Mouse (Mus musculus) lung, adult 2 months (tissue): ENCODE measurements around the gene Il4i1. TPM values are rescaled to one million over a fixed set of nuclear protein-coding genes. Genes with fewer than 3 reads are reported as not detected.

Experiments
- DNase-seq: peaks from one replicate; pipeline ENCODE4 v3.0.0; 2022
- H3K4me1 ChIP-seq: fragments of 200-500 bp; 2 replicates; pipeline ENCODE4 v1.6.1; 2011; ENCODE audit warnings: low read length; ENCODE audit not compliant: control insufficient read depth, insufficient read depth
- H3K4me3 ChIP-seq: fragments of 200-500 bp; replicated peaks from 2 replicates; pipeline ENCODE3; 2011; ENCODE audit warnings: low read depth, mild to moderate bottlenecking, control low read depth, low read length; ENCODE audit errors: extremely low read depth
- CTCF ChIP-seq: fragments of 200-500 bp; IDR thresholded peaks from 2 replicates; pipeline ENCODE4 v1.5.1; 2011; ENCODE audit warnings: mild to moderate bottlenecking, low read length, control low read depth; ENCODE audit not compliant: insufficient read depth
- POLR2A ChIP-seq: fragments of 200-500 bp; IDR thresholded peaks from 2 replicates; pipeline ENCODE4 v1.6.1; 2011; ENCODE audit warnings: low read depth, mild to moderate bottlenecking, control low read depth, low read length, borderline replicate concordance; ENCODE audit errors: extremely low read depth
- WGBS: fragments of 180-500 bp; shearing (Covaris S2); methylation state at CpG from one replicate; pipeline ENCODE4 v1.1.7; 2018; 5-methylcytosine and 5-hydroxymethylcytosine counted together
- polyA plus RNA-seq: library from polyadenylated mRNA; depleted of rRNA; stranded (reverse); fragments of >200 nt; gene quantifications from 2 replicates; pipeline ENCODE4 v1.2.3, GENCODE M21; 2012; rRNA removed

The Il4i1 gene
- polyA plus RNA-seq, 1 experiment: 7.6 TPM

GRCm38 (mm10) chr7:44884637-44885036, 68.5 kb downstream of the Il4i1 start:
- H3K4me3 ChIP-seq: no peak overlapping the region
- no peak for TF ChIP-seq POLR2A
- TF ChIP-seq CTCF: no peak
- no peaks in the 10 kb centered on the region for H3K4me1 ChIP-seq
- DNase-seq: no peak
- 88% methylated on average over 5 of the region's 5 CpGs for WGBS

GRCm38 (mm10) chr7:44886964-44887363, 70.8 kb downstream of the Il4i1 start:
- no peak overlapping the region for H3K4me3 ChIP-seq
- peaks cover 6% of the 10 kb centered on the region; the same call in 1 of the 2 replicates for H3K4me1 ChIP-seq
- TF ChIP-seq CTCF: no peak
- TF ChIP-seq POLR2A: no peak
- DNase-seq: no peak
- 87% methylated on average over 7 of the region's 7 CpGs for WGBS

DNA sequence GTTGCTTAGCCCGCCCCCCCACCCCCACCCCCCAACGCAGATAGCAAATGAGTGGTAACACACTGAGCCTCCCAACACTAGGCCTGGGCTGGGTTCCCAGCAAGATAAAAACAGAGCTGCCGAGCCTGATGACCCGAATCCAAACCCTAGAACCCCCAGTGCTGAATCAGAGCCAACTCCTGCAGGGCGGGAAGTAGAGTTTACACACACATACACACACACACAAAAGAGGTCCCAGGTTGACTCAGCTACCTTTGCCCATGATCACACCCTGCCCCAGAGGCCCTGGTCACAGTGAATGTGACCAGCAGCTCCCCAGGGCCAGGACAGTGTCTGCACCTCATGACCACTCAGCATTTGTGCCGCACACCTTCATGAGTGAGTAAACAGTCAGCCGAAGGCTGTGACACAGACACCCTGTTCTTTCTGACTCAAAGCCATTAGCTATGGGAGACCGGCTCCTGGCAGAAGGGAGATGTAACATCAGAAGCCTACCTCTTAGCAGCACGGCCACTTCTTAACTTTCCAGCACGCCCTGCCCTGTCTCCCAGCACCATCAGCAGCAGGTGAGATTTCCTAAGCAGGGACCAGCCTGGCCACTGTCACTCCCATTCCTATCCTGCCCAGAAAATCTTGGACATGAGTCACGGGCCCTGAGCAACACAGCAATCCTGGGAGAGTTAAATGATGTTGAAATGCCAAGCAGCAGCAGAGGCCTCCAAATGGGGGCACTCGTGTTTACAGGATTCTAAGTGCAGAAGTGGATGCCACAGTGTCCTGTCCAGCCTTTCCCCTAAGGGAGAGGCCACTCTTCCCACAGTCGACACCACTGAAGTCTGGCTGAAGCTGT, 72.3 kb downstream of the Il4i1 start:
- TF ChIP-seq CTCF (no peak), POLR2A (no peak)
- 67% methylated on average over 13 of the region's 13 CpGs for WGBS
- H3K4me3 ChIP-seq: no peak overlapping the region
- peaks cover 6% of the 10 kb centered on the region; the same call in 1 of the 2 replicates for H3K4me1 ChIP-seq
- DNase-seq: no peak

- 67% methylated on average over 7 of the region's 7 CpGs for WGBS
- no peak for TF ChIP-seq POLR2A
- TF ChIP-seq CTCF: no peak
- no peak for DNase-seq
- Histone ChIP-seq H3K4me3 (no peak overlapping the region), H3K4me1 (peaks cover 9% of the 10 kb centered on the region)
Measured at GRCm38 (mm10) chr7:44890180-44890579, 74.0 kb downstream of the Il4i1 start.

Other genes starting within 250 kb of the Il4i1 start
- gene Napsa, start 244.0 kb upstream of the Il4i1 start, polyA plus RNA-seq: 576 and 610 TPM in 2 replicates
- gene Kcnc3, start 225.7 kb upstream of the Il4i1 start, polyA plus RNA-seq: 36.0 and 42.5 TPM in 2 replicates
- gene Myh14, start 145.5 kb upstream of the Il4i1 start, polyA plus RNA-seq: 223 and 227 TPM in 2 replicates
- gene Izumo2, start 107.6 kb upstream of the Il4i1 start, polyA plus RNA-seq: not detected in 2 replicates
- 42.0 and 51.9 TPM in 2 replicates for gene Vrk3, start 68.0 kb upstream of the Il4i1 start, polyA plus RNA-seq
- 0.15 and 0.18 TPM in 2 replicates for gene Zfp473, start 65.3 kb upstream of the Il4i1 start, polyA plus RNA-seq
- 42.9 and 44.1 TPM in 2 replicates for gene Nup62, start 299 bp upstream of the Il4i1 start, polyA plus RNA-seq
- 191 and 231 TPM in 2 replicates for gene Atf5, start 271 bp downstream of the Il4i1 start, polyA plus RNA-seq
- gene Akt1s1, start 32.6 kb downstream of the Il4i1 start, polyA plus RNA-seq: 96.6 and 130 TPM in 2 replicates
- gene Tbc1d17, start 32.7 kb downstream of the Il4i1 start, polyA plus RNA-seq: 95.7 and 114 TPM in 2 replicates
- gene Pnkp, start 40.8 kb downstream of the Il4i1 start, polyA plus RNA-seq: 57.2 and 62.0 TPM in 2 replicates
- gene Ptov1, start 53.4 kb downstream of the Il4i1 start, polyA plus RNA-seq: 274 and 280 TPM in 2 replicates
- 133 and 233 TPM in 2 replicates for gene Med25, start 76.3 kb downstream of the Il4i1 start, polyA plus RNA-seq
- gene Fuz, start 79.7 kb downstream of the Il4i1 start, polyA plus RNA-seq: 77.8 and 82.1 TPM in 2 replicates
- 94.8 and 101 TPM in 2 replicates for gene Ap2a1, start 113.1 kb downstream of the Il4i1 start, polyA plus RNA-seq
- gene Tsks, start 126.8 kb downstream of the Il4i1 start, polyA plus RNA-seq: 0.16 TPM in 1 of 2 replicates, not detected in the other
- gene Cpt1c, start 158.5 kb downstream of the Il4i1 start, polyA plus RNA-seq: 20.7 and 21.0 TPM in 2 replicates
- gene Prmt1, start 170.2 kb downstream of the Il4i1 start, polyA plus RNA-seq: 71.0 and 97.7 TPM in 2 replicates
- 125 and 130 TPM in 2 replicates for gene Irf3, start 181.3 kb downstream of the Il4i1 start, polyA plus RNA-seq
- gene Bcl2l12, start 182.3 kb downstream of the Il4i1 start, polyA plus RNA-seq: 37.1 and 38.3 TPM in 2 replicates
- gene Scaf1, start 200.0 kb downstream of the Il4i1 start, polyA plus RNA-seq: 76.2 and 76.8 TPM in 2 replicates
- 233 and 237 TPM in 2 replicates for gene Rras, start 201.6 kb downstream of the Il4i1 start, polyA plus RNA-seq
- 11.1 and 15.9 TPM in 2 replicates for gene Prr12, start 236.5 kb downstream of the Il4i1 start, polyA plus RNA-seq
- 86.5 and 102 TPM in 2 replicates for gene Nosip, start 246.0 kb downstream of the Il4i1 start, polyA plus RNA-seq
- gene Prrg2, start 246.3 kb downstream of the Il4i1 start, polyA plus RNA-seq: 82.5 and 90.6 TPM in 2 replicates